Mouse (Mus musculus): ENCODE data around the gene Pgbd5. TPM values are rescaled to one million over a fixed set of nuclear protein-coding genes. Genes with fewer than 3 reads are reported as not detected.

Pgbd5 gene
- total and polyA plus RNA-seq, 3 experiments = 0.43 to 0.98 (median 0.55) TPM

DNA sequence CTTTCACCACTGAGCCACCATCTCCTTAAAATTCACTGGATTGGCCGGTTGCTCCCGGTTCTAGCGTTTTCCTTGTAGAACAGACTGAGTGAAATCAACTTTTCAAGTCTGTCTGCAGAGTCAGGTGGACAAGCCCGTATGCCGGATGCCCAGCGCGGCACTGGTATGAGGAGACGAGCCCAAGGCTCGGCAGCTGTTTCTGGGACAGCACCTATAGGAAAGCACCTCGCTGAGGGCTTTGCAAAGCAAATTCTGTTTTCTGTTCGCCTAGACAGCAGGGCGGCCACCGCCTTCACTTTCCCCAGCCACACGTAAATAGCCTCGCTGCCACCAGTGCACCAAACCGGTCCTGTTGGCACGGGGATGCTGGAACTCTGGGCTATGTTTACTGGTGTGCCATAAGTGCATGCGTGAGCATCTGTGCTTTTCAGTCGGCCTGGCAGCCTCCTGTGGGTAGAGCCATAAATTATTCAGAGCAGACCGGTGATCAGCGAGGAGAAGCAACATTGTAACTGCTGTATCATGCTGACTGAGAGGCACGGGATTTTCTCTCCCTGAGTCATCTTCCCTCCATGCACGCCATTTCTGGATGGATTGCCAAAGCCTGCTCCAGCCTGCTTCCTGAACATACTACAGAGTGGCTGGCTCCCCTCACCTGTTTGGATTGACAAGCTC is 53.1 kb downstream of the Pgbd5 start:
- Histone ChIP-seq H3K36me3 (ENCODE audit: control insufficient read depth, insufficient read depth, low read length) (no peaks in the 10 kb centered on the region), H3K79me2 (replicated peaks; ENCODE audit: control insufficient read depth, insufficient read depth, low read length) (no peaks in the 10 kb centered on the region), H3K27ac (no peak overlapping the region), H3K4me1 (ENCODE audit: control insufficient read depth, insufficient read depth, low read length) (no peaks in the 10 kb centered on the region), H3K27me3 (ENCODE audit: control insufficient read depth, insufficient read depth, low read length) (no peaks in the 10 kb centered on the region), H3K4me3 (no peak overlapping the region), H3K9ac (ENCODE audit: low read depth, low read length) (no peak overlapping the region)
- 79% methylated on average over 23 of the region's 23 CpGs for WGBS
- intact Hi-C loops (cut with DNase I) = no loop called here
- TF ChIP-seq POLR2A (IDR thresholded peaks at IDR 0.05; ENCODE audit: insufficient read depth, low read depth, low read length) = no peak
- no peak for DNase-seq

- Histone ChIP-seq H3K4me1 (ENCODE audit: control insufficient read depth, insufficient read depth, low read length) (no peaks in the 10 kb centered on the region), H3K36me3 (ENCODE audit: control insufficient read depth, insufficient read depth, low read length) (no peaks in the 10 kb centered on the region), H3K79me2 (replicated peaks; ENCODE audit: control insufficient read depth, insufficient read depth, low read length) (no peaks in the 10 kb centered on the region), H3K9ac (ENCODE audit: low read depth, low read length) (no peak overlapping the region), H3K27me3 (ENCODE audit: control insufficient read depth, insufficient read depth, low read length) (no peaks in the 10 kb centered on the region), H3K27ac (no peak overlapping the region), H3K4me3 (no peak overlapping the region)
- intact Hi-C loops (cut with DNase I) = no loop called here
- TF ChIP-seq POLR2A (IDR thresholded peaks at IDR 0.05; ENCODE audit: insufficient read depth, low read depth, low read length) (no peak), CTCF (IDR thresholded peaks at IDR 0.05) (no peak), EP300 (IDR thresholded peaks at IDR 0.05; ENCODE audit: insufficient read depth, low read depth, low read length) (no peak)
- DNase-seq = no peak
- 91% methylated on average over 19 of the region's 19 CpGs for WGBS
Observed at GRCm38 (mm10) chr8:124384336-124384735, 55.1 kb downstream of the Pgbd5 start.

DNA sequence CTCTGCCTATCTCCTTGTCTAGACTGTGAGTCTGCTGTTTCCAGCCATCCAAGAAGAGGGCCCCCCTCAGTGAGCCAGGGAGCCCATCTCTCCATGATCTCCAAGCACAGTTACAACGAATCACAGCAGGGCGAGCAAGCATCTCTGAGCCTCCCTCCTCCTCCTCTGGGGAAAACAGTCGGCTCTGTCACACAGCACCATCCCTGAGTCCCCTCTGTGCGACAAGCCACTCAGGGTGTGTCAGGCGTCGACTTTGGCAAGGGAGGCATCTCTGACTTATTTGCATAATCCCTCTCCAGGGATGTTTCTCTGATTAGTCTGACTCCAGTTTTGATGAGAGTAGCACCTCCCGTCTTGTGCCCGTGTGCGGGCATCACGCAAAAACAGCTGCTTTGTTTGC is 57.2 kb downstream of the Pgbd5 start:
- Histone ChIP-seq H3K4me1 (ENCODE audit: control insufficient read depth, insufficient read depth, low read length) (no peaks in the 10 kb centered on the region), H3K27ac (no peak overlapping the region), H3K4me3 (no peak overlapping the region), H3K9ac (ENCODE audit: low read depth, low read length) (no peak overlapping the region), H3K36me3 (ENCODE audit: control insufficient read depth, insufficient read depth, low read length) (no peaks in the 10 kb centered on the region), H3K79me2 (replicated peaks; ENCODE audit: control insufficient read depth, insufficient read depth, low read length) (no peaks in the 10 kb centered on the region), H3K27me3 (ENCODE audit: control insufficient read depth, insufficient read depth, low read length) (no peaks in the 10 kb centered on the region)
- intact Hi-C loops (cut with DNase I) = no loop called here
- DNase-seq = no peak
- TF ChIP-seq EP300 (IDR thresholded peaks at IDR 0.05; ENCODE audit: insufficient read depth, low read depth, low read length) (no peak), POLR2A (IDR thresholded peaks at IDR 0.05; ENCODE audit: insufficient read depth, low read depth, low read length) (no peak)
- WGBS = 57% methylated on average over 10 of the region's 10 CpGs

- H3K4me3 ChIP-seq = no peak overlapping the region
- no peak for DNase-seq
- H3K27ac ChIP-seq = no peak overlapping the region
- H3K9ac ChIP-seq (ENCODE audit: low read depth, low read length) = no peak overlapping the region
- intact Hi-C loops (cut with DNase I) = no loop called here
- H3K4me1 ChIP-seq (ENCODE audit: control insufficient read depth, insufficient read depth, low read length) = peaks cover 2% of the 10 kb centered on the region; the same call in 1 of the 2 replicates
- WGBS = 73% methylated on average over 6 of the region's 6 CpGs
- H3K27me3 ChIP-seq (ENCODE audit: control insufficient read depth, insufficient read depth, low read length) = no peaks in the 10 kb centered on the region
- TF ChIP-seq CTCF (IDR thresholded peaks at IDR 0.05) = 0 out of 2 replicates have a peak, but pooled peaks have one; percentile 1
- no peak for TF ChIP-seq POLR2A (IDR thresholded peaks at IDR 0.05; ENCODE audit: insufficient read depth, low read depth, low read length)
- no peaks in the 10 kb centered on the region for H3K79me2 ChIP-seq (replicated peaks; ENCODE audit: control insufficient read depth, insufficient read depth, low read length)
- H3K36me3 ChIP-seq (ENCODE audit: control insufficient read depth, insufficient read depth, low read length) = no peaks in the 10 kb centered on the region
Observed at GRCm38 (mm10) chr8:124379289-124379688, 60.2 kb downstream of the Pgbd5 start.

GRCm38 (mm10) chr8:124376406-124376805 is 63.1 kb downstream of the Pgbd5 start:
- Histone ChIP-seq H3K4me1 (ENCODE audit: control insufficient read depth, insufficient read depth, low read length) (peaks cover 2% of the 10 kb centered on the region; the same call in 1 of the 2 replicates), H3K27me3 (ENCODE audit: control insufficient read depth, insufficient read depth, low read length) (no peaks in the 10 kb centered on the region), H3K79me2 (replicated peaks; ENCODE audit: control insufficient read depth, insufficient read depth, low read length) (no peaks in the 10 kb centered on the region), H3K27ac (no peak overlapping the region), H3K4me3 (no peak overlapping the region), H3K9ac (ENCODE audit: low read depth, low read length) (no peak overlapping the region), H3K36me3 (ENCODE audit: control insufficient read depth, insufficient read depth, low read length) (no peaks in the 10 kb centered on the region)
- TF ChIP-seq CTCF (IDR thresholded peaks at IDR 0.05) (no peak), EP300 (IDR thresholded peaks at IDR 0.05; ENCODE audit: insufficient read depth, low read depth, low read length) (no peak), POLR2A (IDR thresholded peaks at IDR 0.05; ENCODE audit: insufficient read depth, low read depth, low read length) (no peak)
- intact Hi-C loops (cut with DNase I) = no loop called here
- no peak for DNase-seq
- WGBS = 93% methylated on average over 12 of the region's 12 CpGs

DNA sequence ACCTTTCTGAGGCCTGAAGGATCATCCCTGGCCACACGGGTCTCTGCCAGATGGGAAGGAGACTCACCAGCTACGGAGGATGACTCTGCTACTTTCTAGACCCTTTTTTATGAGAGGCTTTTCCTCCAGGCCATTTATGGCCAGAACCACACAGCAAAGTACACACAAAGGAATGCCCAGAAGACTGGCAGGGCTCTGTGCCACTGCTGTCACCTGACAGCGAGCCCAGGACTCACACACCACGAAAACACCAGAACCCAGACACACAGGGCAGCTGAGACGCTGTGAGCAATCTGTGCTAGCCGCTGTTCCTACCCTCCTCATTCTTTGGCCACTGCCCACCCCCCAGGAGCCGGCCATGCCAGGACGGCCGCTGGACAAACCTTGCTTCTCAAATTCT is 63.7 kb downstream of the Pgbd5 start:
- TF ChIP-seq EP300 (IDR thresholded peaks at IDR 0.05; ENCODE audit: insufficient read depth, low read depth, low read length) (no peak), POLR2A (IDR thresholded peaks at IDR 0.05; ENCODE audit: insufficient read depth, low read depth, low read length) (no peak), CTCF (IDR thresholded peaks at IDR 0.05) (no peak)
- no peaks in the 10 kb centered on the region for H3K79me2 ChIP-seq (replicated peaks; ENCODE audit: control insufficient read depth, insufficient read depth, low read length)
- no peaks in the 10 kb centered on the region for H3K27me3 ChIP-seq (ENCODE audit: control insufficient read depth, insufficient read depth, low read length)
- H3K4me1 ChIP-seq (ENCODE audit: control insufficient read depth, insufficient read depth, low read length) = peaks cover 2% of the 10 kb centered on the region; the same call in 1 of the 2 replicates
- intact Hi-C loops (cut with DNase I) = no loop called here
- WGBS = 76% methylated on average over 9 of the region's 9 CpGs
- no peak for DNase-seq
- no peak overlapping the region for H3K4me3 ChIP-seq
- H3K27ac ChIP-seq = no peak overlapping the region
- no peaks in the 10 kb centered on the region for H3K36me3 ChIP-seq (ENCODE audit: control insufficient read depth, insufficient read depth, low read length)
- no peak overlapping the region for H3K9ac ChIP-seq (ENCODE audit: low read depth, low read length)
